Mouse (Mus musculus) ES-Bruce4 (cell line): ENCODE measurements around the gene Fxyd1. TPM values are rescaled to one million over a fixed set of nuclear protein-coding genes. Genes with fewer than 3 reads are reported as not detected.

Source experiments
- H3K27ac ChIP-seq: 2 replicates; pipeline ENCODE4 v1.5.1; 2012; ENCODE audit warnings: low read length, inconsistent platforms; ENCODE audit not compliant: insufficient read depth
- H3K27me3 ChIP-seq: 2 replicates; pipeline ENCODE4 v1.6.1; 2012; ENCODE audit warnings: mild to moderate bottlenecking, low read length, inconsistent platforms; ENCODE audit not compliant: control insufficient read depth, poor library complexity, insufficient read depth, severe bottlenecking
- H3K36me3 ChIP-seq: 2 replicates; pipeline ENCODE4 v1.6.1; 2012; ENCODE audit warnings: inconsistent platforms, mild to moderate bottlenecking, low read length, moderate library complexity; ENCODE audit not compliant: control insufficient read depth, poor library complexity, insufficient read depth, severe bottlenecking
- H3K4me1 ChIP-seq: one replicate; pipeline ENCODE4 v1.8.1; 2011; ENCODE audit warnings: low read length; ENCODE audit not compliant: control insufficient read depth, insufficient read depth
- H3K4me3 ChIP-seq: 2 replicates; pipeline ENCODE4 v1.5.1; 2011; ENCODE audit warnings: low read depth, mild to moderate bottlenecking, low read length
- H3K9ac ChIP-seq: 2 replicates; pipeline ENCODE4 v1.6.1; 2012; ENCODE audit warnings: low read depth, mild to moderate bottlenecking, inconsistent platforms; ENCODE audit not compliant: poor library complexity, severe bottlenecking
- H3K9me3 ChIP-seq: replicated peaks from 2 replicates; pipeline ENCODE4 v1.6.1; 2012; ENCODE audit warnings: mild to moderate bottlenecking, low read length, inconsistent platforms; ENCODE audit not compliant: control insufficient read depth, poor library complexity, insufficient read depth, severe bottlenecking
- CTCF ChIP-seq: IDR thresholded peaks from one replicate; pipeline ENCODE4 v1.8.1; 2011; ENCODE audit warnings: low read depth, low read length
- EP300 ChIP-seq: IDR thresholded peaks from 2 replicates; pipeline ENCODE4 v1.6.1; 2011; ENCODE audit warnings: low read depth, low read length; ENCODE audit not compliant: insufficient read depth
- POLR2A ChIP-seq: IDR thresholded peaks from one replicate; pipeline ENCODE4 v1.8.1; 2011; ENCODE audit warnings: low read length; ENCODE audit not compliant: insufficient read depth
- polyA plus RNA-seq: library from polyadenylated mRNA; stranded (reverse); fragments of >200 nt; gene quantifications from 2 replicates; pipeline ENCODE4 v1.2.4, GENCODE M21; 2011; ENCODE audit warnings: low read depth; ENCODE audit not compliant: missing spikeins, insufficient read depth, insufficient read length

Fxyd1 gene
- polyA plus RNA-seq, 1 experiment: 2.1 TPM

DNA sequence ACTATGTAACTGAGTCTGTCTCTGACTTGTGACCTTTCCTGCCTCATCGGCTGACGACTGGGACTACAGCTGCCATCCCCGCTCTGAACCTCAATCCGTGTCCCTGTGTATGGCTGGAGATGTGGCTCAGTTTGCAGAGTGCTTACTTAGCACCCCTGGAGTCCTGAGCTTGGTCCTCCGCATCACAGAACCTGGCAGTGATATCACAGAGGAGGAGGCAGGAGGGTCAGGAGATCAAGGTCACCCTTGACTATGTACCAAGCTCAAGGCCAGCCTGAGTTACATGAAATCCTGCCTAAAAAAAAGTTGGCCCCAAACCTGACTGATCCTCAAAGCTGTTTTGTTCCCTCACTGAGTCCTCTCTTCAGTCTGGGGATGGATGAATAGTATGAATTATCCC lies 731 bp upstream of the Fxyd1 start:
- Histone ChIP-seq H3K27me3 (no peaks in the 10 kb centered on the region), H3K9me3 (no peaks in the 10 kb centered on the region), H3K9ac (no peak overlapping the region), H3K36me3 (no peaks in the 10 kb centered on the region), H3K4me3 (no peak overlapping the region), H3K4me1 (no peaks in the 10 kb centered on the region), H3K27ac (no peak overlapping the region)
- TF ChIP-seq POLR2A (no peak), EP300 (no peak), CTCF (no peak)

DNA sequence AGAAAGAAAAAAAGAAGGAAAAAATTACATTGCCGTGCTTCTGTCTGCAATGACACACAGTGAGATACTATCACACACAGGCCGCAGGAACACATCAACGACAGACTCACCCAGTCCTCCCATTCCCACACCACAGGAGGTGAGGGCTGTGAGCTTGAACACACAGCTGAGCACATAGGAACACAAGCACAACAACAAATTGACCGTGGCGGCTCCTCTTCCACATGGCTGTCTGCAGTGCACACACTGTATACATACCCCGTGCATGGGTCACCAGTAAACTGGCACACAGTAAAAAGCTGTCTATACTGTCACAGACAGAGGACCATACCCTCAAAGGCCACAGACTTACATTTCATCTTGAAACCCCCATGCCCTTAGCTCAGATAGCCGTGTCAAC lies 551 bp downstream of the Fxyd1 start:
- Histone ChIP-seq H3K9me3 (no peaks in the 10 kb centered on the region), H3K27ac (no peak overlapping the region), H3K4me1 (no peaks in the 10 kb centered on the region), H3K9ac (no peak overlapping the region), H3K36me3 (no peaks in the 10 kb centered on the region), H3K27me3 (peaks cover 6% of the 10 kb centered on the region), H3K4me3 (no peak overlapping the region)
- no peak for TF ChIP-seq EP300

DNA sequence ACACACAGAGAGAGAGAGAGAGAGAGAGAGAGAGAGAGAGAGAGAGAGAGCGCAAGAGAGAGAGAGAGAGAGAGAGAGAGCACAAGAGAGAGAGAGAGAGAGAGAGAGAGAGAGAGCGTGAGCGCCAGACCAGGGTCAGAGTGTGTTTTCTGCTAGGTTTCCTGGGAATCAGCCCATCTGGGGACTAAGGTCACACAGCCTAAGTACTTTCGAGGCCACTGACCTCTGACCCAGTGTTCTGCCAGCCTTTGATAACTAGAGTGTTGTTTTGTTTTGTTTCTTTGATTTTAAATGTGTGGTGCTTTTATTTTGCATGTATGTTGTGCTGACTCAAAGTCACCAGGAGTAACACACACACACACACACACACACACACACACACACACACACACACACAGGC lies 1.1 kb downstream of the Fxyd1 start:
- Histone ChIP-seq H3K4me1 (no peaks in the 10 kb centered on the region), H3K9ac (no peak overlapping the region), H3K4me3 (no peak overlapping the region)

DNA sequence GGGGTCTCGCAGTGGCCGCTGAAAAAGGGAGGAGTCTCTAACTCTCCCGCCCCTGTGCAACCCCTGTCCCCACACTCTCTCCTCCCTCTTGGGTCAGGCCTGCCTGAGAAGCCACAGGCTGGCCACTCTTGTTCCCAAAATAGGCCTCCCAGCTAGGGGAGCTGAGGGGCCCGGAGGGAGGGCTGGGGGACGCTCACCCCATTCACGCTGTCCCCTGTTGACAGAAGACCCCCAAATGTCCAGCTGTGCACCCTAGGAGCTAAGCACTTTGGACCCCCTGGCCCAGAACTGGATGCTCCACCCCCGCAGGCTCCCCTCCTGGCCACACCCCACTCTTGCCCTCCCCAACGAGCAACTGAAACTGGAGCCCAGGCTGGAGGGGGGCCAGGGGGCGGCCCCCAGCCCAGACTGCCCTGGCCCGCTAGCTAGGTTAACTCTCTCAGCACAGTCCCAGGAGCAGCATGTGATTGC lies 1.6 kb downstream of the Fxyd1 start:
- Histone ChIP-seq H3K27ac (no peak overlapping the region), H3K9me3 (no peaks in the 10 kb centered on the region), H3K4me1 (no peaks in the 10 kb centered on the region), H3K9ac (no peak overlapping the region), H3K4me3 (no peak overlapping the region), H3K36me3 (no peaks in the 10 kb centered on the region), H3K27me3 (peaks cover 11% of the 10 kb centered on the region)
- TF ChIP-seq EP300 (no peak), CTCF (no peak)

More for the DNA sequence above, 1.1 kb downstream of the Fxyd1 start:
- Histone ChIP-seq H3K36me3 (no peaks in the 10 kb centered on the region), H3K9me3 (no peaks in the 10 kb centered on the region), H3K27ac (no peak overlapping the region), H3K27me3 (peaks cover 10% of the 10 kb centered on the region)
- TF ChIP-seq CTCF: no peak
- TF ChIP-seq POLR2A: no peak
- TF ChIP-seq EP300: no peak

DNA sequence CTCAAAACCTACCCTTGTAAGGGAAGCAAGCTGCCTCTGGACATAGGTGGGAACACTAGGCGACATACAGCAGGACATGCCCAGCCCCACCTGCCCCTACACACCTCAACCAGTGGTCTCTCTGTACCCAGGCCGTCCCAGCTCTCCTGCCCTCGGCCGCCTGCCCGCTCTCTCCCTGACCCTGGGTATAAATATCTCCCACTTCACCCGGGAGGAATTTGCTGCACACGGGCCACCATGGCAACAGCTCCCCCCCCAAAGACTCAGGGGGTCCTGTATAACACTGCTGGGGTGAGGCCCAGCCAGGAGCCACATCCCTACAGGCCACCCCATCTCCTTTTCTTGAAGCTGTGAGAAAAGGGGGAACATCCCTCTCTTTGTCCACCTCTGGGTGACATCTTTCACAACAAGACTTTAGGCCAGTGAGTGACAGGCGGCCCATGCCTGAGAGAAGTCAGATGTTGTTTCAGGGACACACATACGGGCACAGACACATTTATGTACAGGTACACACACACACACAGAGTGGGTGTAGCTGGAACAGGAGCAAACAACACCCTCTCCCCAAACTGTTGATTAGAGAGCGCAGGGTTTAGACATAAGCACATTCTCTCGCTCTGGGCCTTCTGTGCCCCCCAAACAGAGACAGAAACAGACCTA lies 2.2 kb downstream of the Fxyd1 start:
- Histone ChIP-seq H3K27me3 (peaks cover 11% of the 10 kb centered on the region), H3K4me3 (no peak overlapping the region), H3K9me3 (no peaks in the 10 kb centered on the region), H3K36me3 (no peaks in the 10 kb centered on the region), H3K27ac (no peak overlapping the region), H3K9ac (no peak overlapping the region), H3K4me1 (no peaks in the 10 kb centered on the region)
- TF ChIP-seq POLR2A: no peak
- TF ChIP-seq EP300: no peak
- TF ChIP-seq CTCF: no peak

DNA sequence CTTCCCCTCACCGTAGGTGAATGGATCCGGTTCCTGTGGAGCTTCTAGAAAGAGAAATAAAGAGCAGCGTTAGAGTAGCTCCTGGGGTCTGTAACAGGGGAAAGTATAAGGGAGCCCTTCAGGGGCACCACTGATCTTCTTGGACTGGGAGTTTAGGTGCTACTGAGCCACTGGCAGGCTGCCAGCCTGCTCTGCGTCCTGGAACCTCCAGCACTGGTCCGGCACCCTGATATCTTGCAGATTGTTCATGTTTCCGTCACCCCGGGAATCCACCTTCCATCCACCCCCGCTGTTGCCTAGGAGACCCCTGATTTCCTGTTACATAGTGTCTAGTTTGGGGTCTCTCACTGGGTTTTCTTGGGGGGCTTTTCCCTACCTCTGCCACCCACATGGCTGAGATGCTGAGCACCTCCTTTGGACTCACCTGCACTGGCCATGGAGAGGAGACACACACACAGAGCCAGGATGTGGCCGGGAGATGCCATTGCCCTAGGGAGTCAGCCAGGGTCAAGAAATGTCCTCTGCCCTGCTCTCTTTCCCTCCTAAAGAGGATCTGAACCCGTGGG lies 3.0 kb downstream of the Fxyd1 start:
- no peak overlapping the region for H3K27ac ChIP-seq
- no peaks in the 10 kb centered on the region for H3K9me3 ChIP-seq
- H3K9ac ChIP-seq: no peak overlapping the region
- H3K4me3 ChIP-seq: no peak overlapping the region
- no peaks in the 10 kb centered on the region for H3K4me1 ChIP-seq
- no peaks in the 10 kb centered on the region for H3K36me3 ChIP-seq
- no peak for TF ChIP-seq CTCF
- no peak for TF ChIP-seq POLR2A
- TF ChIP-seq EP300: no peak
- H3K27me3 ChIP-seq: peaks cover 11% of the 10 kb centered on the region
